Mouse (Mus musculus) left cerebral cortex, postnatal 36 days (tissue): ENCODE data around the gene Thsd7b. TPM values are rescaled to one million over a fixed set of nuclear protein-coding genes. Genes with fewer than 3 reads are reported as not detected.
"Not testable (repeated sequence)": the region's sequence is repeated elsewhere in the genome, so short reads cannot be mapped to it uniquely, and the experiment has no call there.

Experiments used
- DNase-seq, 2 experiments: peaks; one replicate each; pipeline ENCODE4 v3.0.0; 2021 to 2022; ENCODE audit warnings: low spot score in 2 of 2, mixed read lengths in 1 of 2
- intact Hi-C: fragments of 180-260 bp; cut with DNase I; formaldehyde crosslinking; loops from one replicate; pipeline ENCODE4 v1.15.1; 2025
- total RNA-seq, 2 experiments: library from RNA; stranded (reverse); gene quantifications; 2 replicates each; pipeline ENCODE4 v1.2.3; 2021

The Thsd7b gene
- total RNA-seq, 2 experiments from 2014 or later, result 7.3 to 7.9 TPM

DNA sequence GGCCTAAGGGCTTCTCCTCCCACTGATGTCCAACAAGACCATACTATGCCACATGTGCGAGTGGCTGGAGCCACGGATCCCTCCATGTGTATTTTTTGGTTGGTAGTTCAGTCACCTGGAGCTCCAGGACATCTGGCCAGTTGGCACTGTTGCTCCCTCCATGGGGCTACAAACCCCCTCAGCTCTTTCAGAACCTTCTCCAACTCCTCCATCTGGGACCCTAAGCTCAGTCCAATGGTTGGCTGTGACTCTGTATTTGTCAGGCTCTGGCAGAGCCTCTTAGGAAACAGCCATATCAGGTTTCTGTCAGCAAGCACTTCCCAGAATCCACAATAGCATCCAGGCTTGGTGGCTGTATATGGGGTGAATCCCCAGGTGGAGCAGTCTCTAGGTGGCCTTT, 690.1 kb downstream of the Thsd7b start:
- no peak for DNase-seq
- intact Hi-C loops, result no loop called here

DNA sequence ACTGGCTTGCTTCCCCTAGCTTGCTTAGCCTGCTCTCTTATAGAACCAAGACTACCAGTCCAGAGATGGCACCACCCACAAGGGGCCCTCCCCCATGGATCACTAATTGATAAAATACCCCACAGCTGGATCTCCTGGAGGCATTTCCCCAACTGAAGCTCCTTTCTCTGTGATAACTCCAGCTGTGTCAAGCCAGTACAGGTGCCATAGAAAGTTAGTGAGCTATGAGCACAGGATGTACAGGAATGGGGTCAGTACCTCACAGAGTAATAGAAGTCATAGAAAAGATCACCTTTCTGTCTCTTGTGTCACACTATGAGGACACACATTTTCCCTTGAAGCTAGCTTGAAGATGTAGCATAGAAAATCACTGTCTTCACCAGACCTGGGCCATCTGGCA, 716.1 kb downstream of the Thsd7b start:
- DNase-seq, intact Hi-C loops: not testable (repeated sequence)

DNA sequence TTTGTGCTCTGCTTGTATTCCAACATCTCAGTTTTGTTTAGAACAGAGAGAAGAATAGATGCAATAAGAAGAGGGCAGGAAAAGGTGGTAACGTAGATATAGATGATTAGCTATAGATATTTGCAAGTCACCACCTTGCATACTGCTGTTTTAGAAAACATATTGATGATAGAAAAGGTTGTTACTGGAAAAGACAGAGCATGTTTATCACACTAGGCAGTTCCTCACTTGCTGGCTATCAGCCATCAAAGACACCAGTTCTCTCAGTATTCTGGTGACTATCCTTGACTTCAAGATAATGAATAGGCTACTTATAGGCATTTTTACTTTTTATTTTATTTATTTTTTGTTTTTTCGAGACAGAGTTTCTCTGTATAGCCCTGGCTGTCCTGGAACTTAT, 717.7 kb downstream of the Thsd7b start:
- no peak for DNase-seq
- intact Hi-C loops, result loop anchor here (5.0 kb wide), 1 partner anchor 824 kb away; no protein-coding TSS in a partner anchor

DNA sequence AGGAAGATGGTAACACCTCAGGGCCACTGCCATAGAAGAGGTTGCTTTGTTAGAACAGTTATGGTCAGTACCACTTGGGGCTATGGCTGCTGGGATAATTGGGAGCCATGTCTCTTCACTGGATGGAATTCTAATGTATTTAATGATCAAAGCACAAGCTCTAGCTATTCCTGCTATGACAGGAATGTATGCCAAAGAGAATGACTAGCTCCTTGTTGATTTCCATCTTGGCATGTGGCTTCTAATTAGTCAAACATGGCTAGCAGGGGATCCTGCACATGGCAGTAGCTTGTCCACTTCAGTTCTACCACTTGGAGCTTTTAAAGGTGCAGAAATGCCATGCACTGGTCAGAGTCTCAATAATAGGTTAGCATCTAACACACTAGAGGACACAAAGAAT, 781.9 kb downstream of the Thsd7b start:
- no peak for DNase-seq
- intact Hi-C loops, result no loop called here

DNA sequence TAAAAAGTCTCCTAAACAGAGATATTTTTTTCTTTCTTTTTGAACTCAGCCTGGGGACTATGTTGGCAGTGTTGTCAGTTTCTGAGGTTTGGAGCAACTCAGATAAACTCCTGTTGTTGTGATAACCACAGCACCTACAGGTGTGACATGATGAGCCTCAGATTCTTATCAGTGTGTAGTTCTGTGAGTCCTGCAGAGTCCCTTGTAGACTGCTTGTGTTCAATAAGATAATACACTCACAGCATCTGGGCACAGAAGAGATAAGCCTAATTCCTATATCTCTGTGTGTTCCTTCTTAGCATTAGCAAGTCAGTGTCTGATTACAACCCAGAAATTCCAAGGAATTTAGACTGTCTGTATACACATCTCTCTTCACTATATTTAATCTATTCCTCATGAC, 789.0 kb downstream of the Thsd7b start:
- DNase-seq, result no peak
- intact Hi-C loops, result no loop called here

DNA sequence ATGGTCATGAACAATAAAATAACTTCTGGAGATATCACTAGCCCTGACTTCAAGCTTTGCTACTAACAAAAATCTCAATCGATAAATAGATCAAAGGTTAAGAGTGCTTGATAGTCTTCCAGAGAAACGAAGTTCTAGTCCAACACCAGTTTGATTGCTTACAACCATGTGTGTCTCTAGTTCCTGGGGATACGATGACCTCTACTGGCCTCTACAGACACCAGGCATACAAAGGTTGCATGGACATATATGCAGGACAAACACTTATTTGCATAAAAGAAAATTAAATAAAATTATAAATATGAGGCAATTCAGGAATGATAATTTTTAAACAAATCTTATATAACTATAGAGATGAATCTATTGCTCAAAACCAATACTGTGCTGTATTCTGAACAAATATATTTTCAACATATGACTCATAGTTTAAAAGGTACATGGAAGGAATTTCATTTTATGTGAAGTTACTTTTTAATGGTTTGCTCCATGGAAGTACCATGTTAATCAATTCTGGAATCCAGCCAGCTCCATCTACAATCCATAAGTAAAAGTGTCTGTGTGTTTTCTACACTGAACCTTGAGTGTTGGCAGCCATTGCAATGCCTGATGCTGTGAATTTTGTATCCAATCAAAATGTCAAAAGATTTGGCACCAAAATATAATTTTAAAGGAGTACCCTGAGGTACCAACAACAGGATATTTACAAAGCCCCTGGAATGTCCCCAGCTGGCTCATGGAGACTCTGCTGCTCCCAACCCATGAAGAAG, 793.3 kb downstream of the Thsd7b start:
- DNase-seq, result no peak
- intact Hi-C loops, result no loop called here

DNA sequence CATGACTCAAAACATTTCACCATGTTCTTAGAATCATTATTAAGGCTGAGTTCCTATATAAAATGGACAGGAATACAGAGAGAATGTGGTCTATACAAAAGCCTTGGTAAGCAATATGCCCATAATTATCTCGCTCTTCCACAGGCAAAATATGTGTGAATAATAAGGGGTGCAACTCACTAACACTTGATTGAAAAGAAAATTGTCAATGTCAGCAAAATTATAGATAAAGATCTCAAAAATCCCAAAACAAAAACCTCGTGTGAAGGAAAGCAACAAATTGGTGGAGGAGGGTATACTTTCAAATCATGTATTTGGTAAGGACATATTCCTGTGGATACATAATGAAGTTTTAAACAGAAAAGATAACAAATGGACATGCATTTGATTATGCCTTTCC, 810.7 kb downstream of the Thsd7b start:
- intact Hi-C loops, result no loop called here
- no peak for DNase-seq

DNA sequence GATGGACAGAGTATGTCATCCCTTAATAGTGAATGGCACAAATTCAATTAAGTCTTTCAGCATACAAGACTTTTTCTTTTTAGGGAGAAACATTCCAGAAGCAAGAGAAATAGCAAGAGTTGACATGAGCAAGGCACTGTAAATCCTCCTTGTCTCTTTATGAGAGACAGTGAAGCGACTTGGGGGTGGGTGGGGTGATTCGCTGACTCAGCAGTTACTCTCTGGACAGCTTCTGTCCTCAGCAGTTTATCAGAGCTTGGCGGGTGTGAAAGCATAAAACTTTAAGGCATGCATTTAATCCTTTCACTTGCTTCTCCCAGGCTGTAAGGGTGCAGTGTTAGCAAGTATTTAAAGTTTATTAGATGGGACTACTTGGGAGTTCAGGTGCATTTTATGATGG, 812.1 kb downstream of the Thsd7b start:
- no peak for DNase-seq
- intact Hi-C loops, result no loop called here

DNA sequence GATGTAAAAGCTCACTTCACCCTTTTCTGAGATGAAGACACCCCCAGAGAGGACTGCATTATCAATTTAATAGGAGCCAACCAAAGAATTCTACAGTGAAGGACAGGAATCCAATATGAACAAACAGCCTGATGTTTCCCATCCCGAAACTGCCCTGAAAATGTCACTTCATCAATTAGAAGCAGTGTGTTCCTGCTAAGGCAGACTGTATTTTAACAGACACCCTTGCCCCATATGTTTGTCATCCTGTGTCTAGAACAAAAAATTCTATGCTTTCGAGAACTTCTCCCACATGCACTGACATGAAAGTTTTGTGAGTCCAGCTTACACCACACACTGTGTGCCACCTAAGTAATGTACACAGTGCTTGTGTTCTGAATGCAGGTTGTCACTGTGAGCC, 812.8 kb downstream of the Thsd7b start:
- no peak for DNase-seq
- intact Hi-C loops, result no loop called here

DNA sequence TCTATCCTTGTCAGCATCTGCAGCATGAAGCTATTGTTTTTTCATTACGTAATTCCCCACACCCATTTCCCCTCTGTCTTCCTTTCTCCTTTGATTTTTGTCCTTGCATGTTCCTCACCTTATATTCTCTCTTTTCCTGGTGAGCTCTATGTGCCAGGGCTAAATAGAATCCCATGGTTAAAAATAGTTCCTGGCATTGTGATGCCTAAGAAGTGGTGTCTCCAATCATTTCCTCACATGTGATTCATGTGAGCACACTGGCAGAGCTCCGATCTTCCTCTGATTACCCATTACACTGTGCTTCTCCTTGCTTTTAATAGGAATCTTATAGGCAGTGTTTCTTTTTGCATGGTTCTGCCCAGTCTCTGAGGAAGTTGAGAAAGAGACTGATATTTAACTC, 826.1 kb downstream of the Thsd7b start:
- no peak for DNase-seq
- intact Hi-C loops, result no loop called here

DNA sequence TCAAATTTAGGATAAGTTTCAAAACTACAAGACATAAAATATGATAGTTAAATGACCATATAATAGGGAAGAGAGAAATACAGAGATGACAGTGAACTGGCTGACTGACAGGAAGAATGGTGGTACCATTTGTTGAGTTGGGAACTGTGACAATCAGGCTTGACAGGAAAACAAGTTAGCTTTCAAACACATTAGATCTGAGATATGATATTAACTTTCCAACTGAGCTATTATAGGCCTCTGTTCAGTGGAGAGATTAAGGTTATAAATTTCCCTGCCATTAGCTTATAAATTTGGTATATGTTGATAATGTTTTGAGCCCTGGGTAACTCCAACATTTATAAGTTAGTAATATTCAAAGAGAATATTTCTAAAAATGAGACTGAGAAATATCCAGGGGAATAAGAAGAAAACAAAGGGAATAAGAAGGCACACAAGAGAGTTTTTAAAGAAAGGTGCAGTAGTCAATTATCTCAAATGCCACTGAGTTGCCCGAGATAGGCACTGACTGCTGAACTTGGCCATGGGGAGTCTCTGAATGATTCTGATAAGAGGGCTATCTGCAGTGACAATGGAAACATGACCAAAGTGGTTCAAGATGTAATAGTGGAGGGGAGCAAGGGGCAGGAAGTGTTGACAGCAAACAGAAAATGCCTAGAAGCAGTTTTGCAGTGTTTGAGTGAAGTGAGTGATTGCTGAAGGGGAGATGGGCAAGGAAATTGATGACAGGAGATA, 839.6 kb downstream of the Thsd7b start:
- DNase-seq, result no peak
- intact Hi-C loops, result no loop called here

DNA sequence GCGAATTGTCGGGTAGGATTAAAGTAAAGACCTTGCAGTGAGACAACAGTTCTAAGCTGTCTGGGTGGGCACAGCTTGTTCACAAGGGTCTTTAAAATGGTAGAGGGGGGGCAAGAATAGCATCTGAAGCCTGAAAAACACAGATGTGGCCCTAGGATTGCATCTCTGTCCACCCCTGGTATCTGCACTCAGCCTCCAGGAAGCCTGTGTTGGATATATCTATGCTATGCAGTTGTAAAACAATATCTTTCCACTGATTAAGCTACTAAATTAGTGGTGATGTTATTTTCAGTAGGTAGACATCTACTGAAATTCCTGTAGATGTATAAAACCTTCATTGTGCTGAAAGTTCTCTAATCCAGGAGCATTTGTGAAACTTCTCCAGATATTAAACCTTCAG, 840.4 kb downstream of the Thsd7b start:
- DNase-seq, result no peak
- intact Hi-C loops, result no loop called here

DNA sequence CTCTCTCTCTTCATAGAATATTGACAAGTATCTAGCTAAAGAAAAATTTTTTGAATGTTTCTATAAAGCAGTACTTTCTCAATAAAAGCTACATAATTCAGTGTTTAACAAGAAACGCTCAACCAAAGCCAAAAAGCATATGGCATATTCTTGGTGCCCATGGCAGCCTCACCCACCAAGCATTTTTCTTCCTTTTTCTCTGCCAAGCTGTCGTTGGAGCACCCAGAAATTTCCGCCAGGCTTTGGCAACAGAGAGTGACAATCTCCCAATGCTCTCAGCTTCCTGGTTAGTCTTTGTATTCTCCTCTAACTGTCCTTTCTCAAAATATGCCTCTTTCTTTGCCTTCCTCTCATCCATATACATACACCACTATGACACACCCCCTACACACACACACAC, 857.8 kb downstream of the Thsd7b start:
- DNase-seq, result peak in 1 of 2 experiments; percentile 7
- intact Hi-C loops, result no loop called here

DNA sequence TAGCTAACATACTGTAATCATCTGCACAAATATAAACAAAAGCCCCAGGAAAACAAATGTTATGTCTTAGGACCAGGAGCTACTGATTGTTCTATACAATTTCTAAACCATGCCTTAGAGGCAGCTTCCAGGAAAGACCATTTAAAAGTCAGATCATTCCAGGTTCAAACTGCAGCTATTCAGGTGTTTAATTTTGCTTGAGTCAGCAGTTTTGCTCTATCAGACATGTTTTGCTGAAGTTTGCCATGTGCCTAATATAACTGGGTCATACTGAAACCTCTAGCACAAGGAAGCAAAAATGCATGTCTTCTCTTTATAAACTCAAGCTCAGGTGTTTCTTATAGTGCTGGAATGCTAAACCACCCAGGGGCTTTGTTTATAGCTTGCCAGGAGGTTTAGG, 893.1 kb downstream of the Thsd7b start:
- intact Hi-C loops, result no loop called here
- DNase-seq, result no peak

DNA sequence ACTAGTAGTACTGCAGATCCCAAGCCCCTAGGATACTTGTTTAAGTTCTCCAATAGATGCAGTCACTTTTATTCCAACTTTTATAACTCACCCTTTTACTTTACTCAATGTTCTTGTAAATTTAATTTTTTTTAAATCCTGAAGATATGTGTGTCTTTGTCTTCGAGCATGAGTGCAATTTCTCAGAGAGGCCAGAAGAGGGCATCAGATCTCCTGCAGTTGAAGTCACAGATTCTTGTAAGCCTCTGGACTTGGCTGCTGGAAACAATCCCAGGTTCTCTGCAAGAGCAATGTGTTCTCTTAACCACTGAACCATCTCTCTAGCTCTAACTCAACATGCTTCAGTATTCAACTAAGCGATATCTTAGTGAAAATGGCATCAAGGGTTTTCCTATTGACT, 894.2 kb downstream of the Thsd7b start:
- DNase-seq, result no peak
- intact Hi-C loops, result no loop called here

DNA sequence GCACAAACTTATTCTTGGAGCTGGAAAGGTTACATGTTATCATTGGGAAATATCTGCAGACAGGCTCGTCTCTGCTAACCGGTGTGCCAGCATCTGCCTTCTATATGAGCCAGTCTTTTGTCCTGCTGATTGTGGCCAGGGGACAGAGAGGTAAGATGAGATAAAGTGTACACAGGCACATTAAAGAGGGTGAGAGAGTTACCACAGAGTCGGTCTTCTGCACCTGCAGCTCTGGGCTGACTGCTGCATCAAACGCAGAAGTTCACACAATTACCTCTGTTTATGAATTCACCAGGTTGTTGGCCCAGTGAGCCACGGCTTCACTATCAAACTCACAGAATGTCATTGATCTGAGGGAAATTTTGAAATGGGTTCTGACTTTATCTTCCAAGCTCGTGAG, 896.8 kb downstream of the Thsd7b start:
- intact Hi-C loops, result no loop called here
- no peak for DNase-seq

DNA sequence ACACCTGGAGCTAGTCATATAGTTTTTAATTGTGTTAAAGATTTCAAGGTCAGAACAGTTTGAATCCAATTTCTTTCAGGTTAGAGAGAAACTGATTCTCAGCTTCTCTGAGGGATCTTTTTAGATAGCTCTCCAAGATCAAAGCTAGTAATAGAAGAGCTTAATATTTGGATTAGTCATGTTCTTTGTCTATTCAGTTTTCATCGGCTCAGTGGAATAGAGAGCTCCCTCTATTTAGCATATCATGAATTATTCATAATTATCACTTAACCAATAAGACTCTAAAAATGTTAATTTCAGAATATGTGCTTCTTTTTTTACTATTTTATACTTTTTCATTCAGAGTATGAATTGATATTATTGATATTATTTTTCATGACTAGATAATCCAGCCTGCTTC, 897.2 kb downstream of the Thsd7b start:
- intact Hi-C loops, result no loop called here
- no peak for DNase-seq

DNA sequence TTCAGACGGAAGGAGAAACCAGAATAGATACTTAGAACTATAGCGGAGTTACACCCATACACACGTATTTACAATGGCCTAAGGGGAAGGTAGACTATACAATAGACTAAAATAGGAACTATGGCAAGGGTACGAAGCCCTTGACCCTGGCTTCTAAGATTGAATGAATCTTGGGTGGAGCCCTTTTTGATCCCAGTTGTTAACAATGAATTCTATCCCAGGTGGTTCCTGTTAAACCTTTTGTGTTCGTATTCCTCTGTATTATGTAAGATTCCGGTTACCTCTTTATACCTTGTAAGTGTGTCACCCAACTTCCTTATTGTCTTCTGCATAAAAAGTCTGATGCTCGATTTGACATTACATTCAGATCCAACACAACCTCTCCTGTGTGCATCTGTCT, 913.7 kb downstream of the Thsd7b start:
- DNase-seq, intact Hi-C loops: not testable (repeated sequence)

DNA sequence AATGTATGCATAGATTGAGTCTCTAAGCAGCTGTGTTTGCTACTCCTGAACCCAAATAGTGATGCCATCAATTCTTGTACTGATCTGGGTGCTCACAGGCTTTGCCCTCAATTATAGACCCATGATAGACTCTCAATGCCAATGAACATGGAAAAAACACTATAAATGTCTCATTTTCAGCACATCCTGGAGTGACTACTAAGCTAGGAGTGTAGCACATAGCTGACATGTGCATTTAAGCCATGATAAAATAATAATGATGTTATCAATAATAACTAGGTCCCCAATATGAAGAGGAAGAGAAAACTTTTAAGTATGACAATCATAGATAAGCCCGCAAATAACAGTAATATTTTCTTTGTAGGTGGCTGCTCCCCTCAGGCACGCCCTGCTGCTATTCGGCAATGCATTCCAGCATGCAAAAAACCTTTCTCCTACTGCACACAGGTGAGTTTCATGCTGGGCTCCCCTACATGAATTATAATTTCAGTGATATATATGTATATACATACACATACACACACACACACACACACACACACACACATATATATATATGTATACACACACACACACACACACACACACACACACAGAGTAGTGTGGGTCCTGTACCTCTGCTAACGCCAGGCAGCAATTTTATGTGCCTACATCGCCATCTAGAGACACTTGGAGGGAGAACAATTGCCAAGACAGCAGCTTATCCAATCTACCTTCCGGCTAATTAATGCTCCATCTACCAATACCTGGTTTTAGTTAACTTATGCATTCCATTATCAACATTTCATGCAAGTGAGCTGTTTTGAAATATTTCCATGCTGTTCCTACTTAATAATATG, 919.3 kb downstream of the Thsd7b start:
- intact Hi-C loops, result loop anchor here (5.0 to 10.0 kb wide), 2 partner anchors 700 to 918 kb away; partner anchors contain the start of gene Thsd7b

DNA sequence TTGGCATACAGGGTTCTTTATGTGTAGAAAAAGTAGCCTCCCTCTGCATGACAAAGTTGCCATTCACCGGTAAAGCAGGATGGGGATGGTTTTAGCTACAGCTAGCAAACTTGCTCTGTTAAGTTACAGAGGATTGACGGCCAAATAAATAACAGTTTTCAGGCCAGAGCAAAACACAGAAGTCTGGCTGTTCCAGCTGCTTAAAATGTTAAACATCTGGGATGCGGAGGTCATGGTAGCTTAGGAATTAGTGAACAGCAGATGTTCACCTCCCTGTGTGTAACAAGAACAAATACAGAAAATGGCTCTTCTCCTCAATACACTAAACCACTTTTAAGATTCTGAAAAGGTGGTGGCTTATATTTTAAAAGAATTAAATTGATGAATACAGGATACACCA, 944.3 kb downstream of the Thsd7b start:
- intact Hi-C loops, result no loop called here
- no peak for DNase-seq

More for the DNA sequence above, 919.3 kb downstream of the Thsd7b start:
- peak; percentile 17 to 20 for DNase-seq
